Mouse (Mus musculus): ENCODE measurements around the gene Rbm20. TPM values are rescaled to one million over a fixed set of nuclear protein-coding genes. Genes with fewer than 3 reads are reported as not detected.

Rbm20 gene
- polyA plus RNA-seq, 1 experiment from 2014 or later, result 0.59 TPM

GRCm38 (mm10) chr19:53830407-53831163 lies 153.5 kb downstream of the Rbm20 start:
- DNase-seq, result peak; percentile 59
- Histone ChIP-seq H3K27ac (ENCODE audit: low read depth) (peak overlapping the region; percentile 50; the same call in 1 of the 2 replicates), H3K9ac (no peak overlapping the region)

GRCm38 (mm10) chr19:53831164-53831448 lies 154.0 kb downstream of the Rbm20 start:
- H3K36me3 ChIP-seq (ENCODE audit: insufficient read depth), result no peaks in the 10 kb centered on the region
- no peaks in the 10 kb centered on the region for H3K9me3 ChIP-seq (ENCODE audit: low read depth, low read length)
- peaks cover 9% of the 10 kb centered on the region for H3K4me1 ChIP-seq (ENCODE audit: insufficient read depth)
- DNase-seq (no peak), ATAC-seq (ENCODE audit: insufficient read depth) (no peak)
- H3K27ac ChIP-seq (ENCODE audit: low read depth), result no peak overlapping the region; the same call in 1 of the 2 replicates
- no peak overlapping the region for H3K9ac ChIP-seq
- 22% methylated on average over 3 of the region's 3 CpGs for WGBS
- no peak overlapping the region for H3K4me3 ChIP-seq (ENCODE audit: low read depth, low read length)
- no peaks in the 10 kb centered on the region for H3K27me3 ChIP-seq (ENCODE audit: insufficient read depth, low read length)
- H3K4me2 ChIP-seq, result no peak overlapping the region
- TF ChIP-seq CTCF (IDR thresholded peaks at IDR 0.05; ENCODE audit: low read depth), result no peak

More at GRCm38 (mm10) chr19:53830407-53831163, 153.5 kb downstream of the Rbm20 start:
- ATAC-seq (ENCODE audit: insufficient read depth), result peak; percentile 85
- H3K4me1 ChIP-seq (ENCODE audit: insufficient read depth), result peaks cover 9% of the 10 kb centered on the region
- H3K4me2 ChIP-seq, result 0 out of 2 replicates have a peak overlapping the region, but pooled peaks have one; percentile 10
- no peak overlapping the region for H3K4me3 ChIP-seq (ENCODE audit: low read depth, low read length)
- no peaks in the 10 kb centered on the region for H3K36me3 ChIP-seq (ENCODE audit: insufficient read depth)
- WGBS, result 9% methylated on average over 8 of the region's 8 CpGs
- no peaks in the 10 kb centered on the region for H3K9me3 ChIP-seq (ENCODE audit: low read depth, low read length)
- no peak for TF ChIP-seq CTCF (IDR thresholded peaks at IDR 0.05; ENCODE audit: low read depth)
- no peaks in the 10 kb centered on the region for H3K27me3 ChIP-seq (ENCODE audit: insufficient read depth, low read length)

GRCm38 (mm10) chr19:53832512-53832911 lies 155.4 kb downstream of the Rbm20 start:
- no peak overlapping the region for H3K4me2 ChIP-seq
- H3K36me3 ChIP-seq (ENCODE audit: insufficient read depth), result no peaks in the 10 kb centered on the region
- H3K27ac ChIP-seq (ENCODE audit: low read depth), result no peak overlapping the region
- 32% methylated on average over 7 of the region's 7 CpGs for WGBS
- no peaks in the 10 kb centered on the region for H3K9me3 ChIP-seq (ENCODE audit: low read depth, low read length)
- peaks cover 9% of the 10 kb centered on the region for H3K4me1 ChIP-seq (ENCODE audit: insufficient read depth)
- no peak for TF ChIP-seq CTCF (IDR thresholded peaks at IDR 0.05; ENCODE audit: low read depth)
- DNase-seq, result no peak
- no peak for ATAC-seq (ENCODE audit: insufficient read depth)
- no peaks in the 10 kb centered on the region for H3K27me3 ChIP-seq (ENCODE audit: insufficient read depth, low read length)
- H3K4me3 ChIP-seq (ENCODE audit: low read depth, low read length), result no peak overlapping the region
- H3K9ac ChIP-seq, result no peak overlapping the region

GRCm38 (mm10) chr19:53833745-53834369 lies 156.8 kb downstream of the Rbm20 start:
- no peak overlapping the region for H3K4me2 ChIP-seq
- peaks cover 9% of the 10 kb centered on the region for H3K4me1 ChIP-seq (ENCODE audit: insufficient read depth)
- no peaks in the 10 kb centered on the region for H3K27me3 ChIP-seq (ENCODE audit: insufficient read depth, low read length)
- H3K36me3 ChIP-seq (ENCODE audit: insufficient read depth), result no peaks in the 10 kb centered on the region
- no peak overlapping the region for H3K4me3 ChIP-seq (ENCODE audit: low read depth, low read length)
- WGBS, result 67% methylated on average over 8 of the region's 8 CpGs
- H3K9ac ChIP-seq, result no peak overlapping the region
- no peak overlapping the region for H3K27ac ChIP-seq (ENCODE audit: low read depth)
- DNase-seq, result no peak
- ATAC-seq (ENCODE audit: insufficient read depth), result no peak
- no peaks in the 10 kb centered on the region for H3K9me3 ChIP-seq (ENCODE audit: low read depth, low read length)
- TF ChIP-seq CTCF (IDR thresholded peaks at IDR 0.05; ENCODE audit: low read depth), result no peak

GRCm38 (mm10) chr19:53836569-53837454 lies 159.7 kb downstream of the Rbm20 start:
- Histone ChIP-seq H3K9ac (no peak overlapping the region), H3K27ac (ENCODE audit: low read depth) (no peak overlapping the region), H3K9me3 (ENCODE audit: low read depth, low read length) (no peaks in the 10 kb centered on the region), H3K4me2 (no peak overlapping the region), H3K36me3 (ENCODE audit: insufficient read depth) (no peaks in the 10 kb centered on the region), H3K27me3 (ENCODE audit: insufficient read depth, low read length) (no peaks in the 10 kb centered on the region), H3K4me3 (ENCODE audit: low read depth, low read length) (no peak overlapping the region), H3K4me1 (ENCODE audit: insufficient read depth) (no peaks in the 10 kb centered on the region)
- TF ChIP-seq CTCF (IDR thresholded peaks at IDR 0.05; ENCODE audit: low read depth), result no peak
- WGBS, result 59% methylated on average over 6 of the region's 6 CpGs
- ATAC-seq (ENCODE audit: insufficient read depth) (no peak), DNase-seq (no peak)

GRCm38 (mm10) chr19:53838850-53839249 lies 161.7 kb downstream of the Rbm20 start:
- Histone ChIP-seq H3K4me2 (no peak overlapping the region), H3K4me1 (ENCODE audit: insufficient read depth) (no peaks in the 10 kb centered on the region), H3K27ac (ENCODE audit: low read depth) (no peak overlapping the region), H3K9ac (no peak overlapping the region), H3K27me3 (ENCODE audit: insufficient read depth, low read length) (no peaks in the 10 kb centered on the region), H3K4me3 (ENCODE audit: low read depth, low read length) (no peak overlapping the region), H3K36me3 (ENCODE audit: insufficient read depth) (no peaks in the 10 kb centered on the region), H3K9me3 (ENCODE audit: low read depth, low read length) (no peaks in the 10 kb centered on the region)
- peak; percentile 35; the same call in 1 of the 2 replicates for TF ChIP-seq CTCF (IDR thresholded peaks at IDR 0.05; ENCODE audit: low read depth)
- DNase-seq, result peak; percentile 44
- ATAC-seq (ENCODE audit: insufficient read depth), result no peak
- WGBS, result 61% methylated on average over 9 of the region's 9 CpGs

- WGBS, result 63% methylated on average over 6 of the region's 6 CpGs
- H3K9ac ChIP-seq, result no peak overlapping the region
- no peak for ATAC-seq (ENCODE audit: insufficient read depth)
- H3K4me3 ChIP-seq (ENCODE audit: low read depth, low read length), result no peak overlapping the region
- no peaks in the 10 kb centered on the region for H3K36me3 ChIP-seq (ENCODE audit: insufficient read depth)
- H3K4me2 ChIP-seq, result no peak overlapping the region
- H3K27ac ChIP-seq (ENCODE audit: low read depth), result no peak overlapping the region
- no peak for TF ChIP-seq CTCF (IDR thresholded peaks at IDR 0.05; ENCODE audit: low read depth)
- no peak for DNase-seq
- H3K9me3 ChIP-seq (ENCODE audit: low read depth, low read length), result no peaks in the 10 kb centered on the region
- no peaks in the 10 kb centered on the region for H3K4me1 ChIP-seq (ENCODE audit: insufficient read depth)
- no peaks in the 10 kb centered on the region for H3K27me3 ChIP-seq (ENCODE audit: insufficient read depth, low read length)
These were observed 162.7 kb downstream of the Rbm20 start for GRCm38 (mm10) chr19:53839837-53840236.
